ENCODE assay signal across 15 mouse cellular contexts in the genomic region with DNA sequence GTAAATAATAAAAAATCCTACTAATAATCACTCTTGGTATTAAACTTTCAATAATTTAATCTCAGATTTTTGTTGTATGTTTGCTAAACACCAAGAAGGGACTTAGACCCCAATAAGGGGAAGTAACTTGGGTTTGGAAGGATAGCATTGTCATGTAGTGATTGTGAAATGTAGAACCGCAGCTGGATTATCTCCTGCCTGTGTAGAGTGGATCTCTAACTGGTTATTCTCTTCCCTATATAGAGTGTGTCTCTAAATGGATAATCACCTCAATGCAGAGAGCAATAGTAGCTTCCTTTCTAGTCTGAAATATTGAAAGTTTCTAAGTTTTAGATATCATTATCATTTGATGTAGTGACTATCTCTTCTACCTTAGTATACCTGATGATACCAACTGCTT.
"Had no signal": no experiment of that assay in that cellular context is flagged by ENCODE, and none has a peak within 500 bp of the region (broad histone marks: within the 10 kb centered on the region; RNA-seq: fewer than 3 reads in every experiment).

No protein-coding gene starts in this region.

- H3K27ac ChIP-seq: neural tube, embryonic 13.5 days; neural tube, embryonic 15.5 days; stomach, embryonic 15.5 days; stomach, postnatal 0 days had no signal

- H3K9me3 ChIP-seq: neural tube, embryonic 13.5 days; neural tube, embryonic 15.5 days; stomach, embryonic 15.5 days had no signal

- H3K9ac ChIP-seq: neural tube, embryonic 13.5 days; neural tube, embryonic 15.5 days; stomach, embryonic 15.5 days had no signal

- H3K36me3 ChIP-seq: neural tube, embryonic 13.5 days; neural tube, embryonic 15.5 days; stomach, embryonic 15.5 days had no signal

- H3K4me3 ChIP-seq: neural tube, embryonic 13.5 days; neural tube, embryonic 15.5 days; stomach, embryonic 15.5 days had no signal

- H3K4me1 ChIP-seq: neural tube, embryonic 13.5 days; neural tube, embryonic 15.5 days; stomach, embryonic 15.5 days had no signal

- DNase-seq: right cerebral cortex, adult 18-20 months; right cerebral cortex, postnatal 14 days; right cerebral cortex, postnatal 25 days; right cerebral cortex, postnatal 4 days; spleen, adult 18-20 months; thymus, adult 18-20 months; thymus, adult 2 months; thymus, postnatal 14 days; thymus, postnatal 25 days; thymus, postnatal 36 days; thymus, postnatal 4 days had no signal

- H3K27me3 ChIP-seq: neural tube, embryonic 13.5 days; neural tube, embryonic 15.5 days; stomach, embryonic 15.5 days had no signal
